Mouse (Mus musculus) hindbrain, embryonic 14.5 days (tissue): ENCODE results near the gene Ext2. TPM values are rescaled to one million over a fixed set of nuclear protein-coding genes. Genes with fewer than 3 reads are reported as not detected.
A peak's percentile ranks its signal among the peaks of the same experiment; 100 is the strongest.

Experiments used
- ATAC-seq: fragments of 200-750 bp; cut with Nextera tagmentation; 2 replicates; pipeline ENCODE4 v1.8.0; 2017; ENCODE audit warnings: moderate number of reproducible peaks, mild to moderate bottlenecking, moderate TSS enrichment, moderate library complexity; ENCODE audit not compliant: low FRiP score
- DNase-seq: peaks from one replicate; pipeline ENCODE4 v3.0.0-alpha.2; 2015; ENCODE audit warnings: low spot score
- H3K27ac ChIP-seq: fragments of 300-500 bp; sonication (generic); 2 replicates; pipeline ENCODE4 v1.5.1; 2014; ENCODE audit warnings: mild to moderate bottlenecking, moderate library complexity
- H3K27me3 ChIP-seq: fragments of 300-500 bp; sonication (generic); 2 replicates; pipeline ENCODE4 v1.6.1; 2014; ENCODE audit warnings: mild to moderate bottlenecking, low read length, mixed read lengths; ENCODE audit not compliant: control insufficient read depth, insufficient read depth
- H3K36me3 ChIP-seq: fragments of 300-500 bp; sonication (generic); replicated peaks from 2 replicates; pipeline ENCODE4 v1.6.1; 2014; ENCODE audit not compliant: control insufficient read depth, insufficient read depth
- H3K4me1 ChIP-seq: fragments of 300-500 bp; sonication (generic); replicated peaks from 2 replicates; pipeline ENCODE4 v1.6.1; 2014; ENCODE audit warnings: antibody characterized with exemption, low read length, mixed read lengths; ENCODE audit not compliant: control insufficient read depth, insufficient read depth
- H3K4me2 ChIP-seq: fragments of 300-500 bp; sonication (generic); replicated peaks from 2 replicates; pipeline ENCODE4 v1.6.1; 2014; ENCODE audit warnings: mild to moderate bottlenecking, moderate library complexity
- H3K4me3 ChIP-seq: fragments of 300-500 bp; sonication (generic); replicated peaks from 2 replicates; pipeline ENCODE4 v1.5.1; 2014; ENCODE audit warnings: mild to moderate bottlenecking, low read length
- H3K9ac ChIP-seq: fragments of 300-500 bp; sonication (generic); 2 replicates; pipeline ENCODE4 v1.6.1; 2014
- H3K9me3 ChIP-seq: fragments of 300-500 bp; sonication (generic); 2 replicates; pipeline ENCODE4 v1.6.1; 2016; ENCODE audit warnings: low read length; ENCODE audit not compliant: control insufficient read depth
- WGBS: fragments of 180-500 bp; shearing (Covaris S2); extraction: QIAGEN DNeasy Blood & Tissue Kit; methylation state at CpG from one replicate; pipeline ENCODE4 v1.1.7; 2014; 5-methylcytosine and 5-hydroxymethylcytosine counted together
- polyA plus RNA-seq: library from polyadenylated mRNA; unstranded; fragments of >200 nt; fragmentation: Nextera tagmentation; extraction: Ambion mirVana; gene quantifications from 2 replicates; pipeline ENCODE4 v1.2.1, GENCODE M21; 2014

The Ext2 gene
- polyA plus RNA-seq, 1 experiment from 2014 or later, result 71.3 TPM

DNA sequence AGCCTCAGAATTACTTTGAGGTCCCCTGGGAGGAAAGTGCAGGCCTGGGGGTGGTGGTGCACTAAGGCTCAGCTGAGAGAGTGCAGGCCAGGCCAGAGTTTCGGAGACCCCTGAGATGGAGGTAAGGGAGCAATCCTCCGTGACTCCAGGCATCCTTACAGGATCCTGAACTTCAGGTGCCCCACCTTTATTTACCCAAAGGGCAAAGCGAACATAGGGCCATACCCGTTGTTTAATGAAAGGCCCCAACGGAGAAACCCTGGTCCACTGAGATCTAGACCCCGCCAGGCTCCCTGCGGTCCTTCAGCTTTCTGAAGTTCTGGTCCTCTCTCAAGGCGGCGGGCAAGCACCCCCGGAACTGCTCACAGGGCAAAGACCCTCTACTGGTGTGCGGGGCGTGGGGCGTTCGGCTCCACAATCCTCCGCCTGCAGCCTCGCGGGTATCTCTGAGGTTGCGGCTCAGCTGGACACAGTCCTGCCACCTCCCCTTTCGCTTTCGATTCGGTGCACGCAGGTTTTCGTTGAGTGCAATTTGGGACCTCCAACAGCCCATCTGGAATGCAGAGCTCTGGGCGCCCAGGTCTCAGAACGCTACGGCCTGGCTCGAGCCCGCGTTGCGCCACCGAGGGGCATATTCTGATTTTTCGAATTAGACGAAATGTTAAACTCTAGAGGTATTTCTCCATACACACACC lies 176.6 kb downstream of the Ext2 start:
- no peak overlapping the region for H3K4me2 ChIP-seq
- no peak for DNase-seq

GRCm38 (mm10) chr2:93645197-93645596 lies 177.2 kb downstream of the Ext2 start:
- Histone ChIP-seq H3K27ac (no peak overlapping the region), H3K9ac (no peak overlapping the region), H3K4me3 (no peak overlapping the region), H3K27me3 (peaks cover 89% of the 10 kb centered on the region), H3K9me3 (no peaks in the 10 kb centered on the region), H3K4me2 (no peak overlapping the region), H3K4me1 (peaks cover 9% of the 10 kb centered on the region), H3K36me3 (no peaks in the 10 kb centered on the region)
- DNase-seq, result no peak
- WGBS, result 10% methylated on average over 10 of the region's 10 CpGs
- no peak for ATAC-seq

More for the DNA sequence above, 176.6 kb downstream of the Ext2 start:
- peaks cover 9% of the 10 kb centered on the region for H3K4me1 ChIP-seq
- no peak for ATAC-seq
- H3K4me3 ChIP-seq, result no peak overlapping the region
- H3K9ac ChIP-seq, result no peak overlapping the region
- H3K27ac ChIP-seq, result no peak overlapping the region
- peaks cover 89% of the 10 kb centered on the region for H3K27me3 ChIP-seq
- 3% methylated on average over 33 of the region's 33 CpGs for WGBS
- no peaks in the 10 kb centered on the region for H3K9me3 ChIP-seq
- H3K36me3 ChIP-seq, result no peaks in the 10 kb centered on the region

DNA sequence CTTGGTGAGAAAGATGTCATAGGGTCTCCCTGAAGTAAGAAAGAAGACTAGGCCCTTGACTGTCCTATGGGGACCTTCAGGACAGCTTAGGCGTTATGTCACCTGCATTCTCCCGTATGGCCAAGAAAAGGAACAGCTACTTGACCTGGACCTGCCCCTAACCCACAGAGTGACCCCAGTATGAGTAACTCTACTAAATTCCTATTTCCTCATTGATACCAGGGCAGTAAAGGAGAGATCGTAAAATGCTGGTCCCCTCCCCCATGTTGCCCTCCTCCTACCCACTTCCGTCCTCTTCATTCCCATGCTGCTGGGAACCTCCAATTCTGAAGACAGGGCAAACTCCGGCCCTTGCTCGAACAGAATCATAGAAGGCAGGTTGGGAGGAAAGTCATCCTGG lies 177.6 kb downstream of the Ext2 start:
- H3K27me3 ChIP-seq, result peaks cover 89% of the 10 kb centered on the region
- WGBS, result 14% methylated on average over 6 of the region's 6 CpGs
- H3K27ac ChIP-seq, result no peak overlapping the region
- H3K4me2 ChIP-seq, result no peak overlapping the region
- H3K9me3 ChIP-seq, result no peaks in the 10 kb centered on the region
- ATAC-seq (no peak), DNase-seq (no peak)
- H3K9ac ChIP-seq, result no peak overlapping the region
- no peak overlapping the region for H3K4me3 ChIP-seq
- peaks cover 9% of the 10 kb centered on the region for H3K4me1 ChIP-seq
- no peaks in the 10 kb centered on the region for H3K36me3 ChIP-seq

GRCm38 (mm10) chr2:93644234-93644633 lies 178.1 kb downstream of the Ext2 start:
- peaks cover 9% of the 10 kb centered on the region for H3K4me1 ChIP-seq
- ATAC-seq, result no peak
- no peak overlapping the region for H3K4me3 ChIP-seq
- no peak for DNase-seq
- no peaks in the 10 kb centered on the region for H3K36me3 ChIP-seq
- H3K9ac ChIP-seq, result no peak overlapping the region
- peaks cover 89% of the 10 kb centered on the region for H3K27me3 ChIP-seq
- 15% methylated on average over 4 of the region's 4 CpGs for WGBS
- H3K27ac ChIP-seq, result no peak overlapping the region
- no peak overlapping the region for H3K4me2 ChIP-seq
- no peaks in the 10 kb centered on the region for H3K9me3 ChIP-seq

DNA sequence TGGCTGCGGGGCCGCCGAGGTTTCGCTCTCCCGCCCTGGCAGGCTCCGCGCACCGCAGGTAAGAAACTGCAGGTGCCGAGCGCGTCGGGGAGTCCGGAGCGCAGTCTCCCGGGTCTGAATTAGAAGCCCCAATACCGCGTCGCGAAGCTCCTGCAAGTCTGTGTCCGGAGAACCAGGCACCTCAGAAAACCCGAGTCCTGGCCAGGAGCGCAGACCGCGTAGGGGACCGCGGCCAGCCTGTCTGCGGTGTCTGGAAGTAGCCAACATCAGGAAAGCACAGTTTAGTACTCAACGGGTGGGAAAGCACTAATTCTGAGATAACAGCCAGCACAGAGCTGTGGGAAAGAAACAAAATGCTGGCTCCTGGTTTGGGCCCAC lies 179.0 kb downstream of the Ext2 start:
- peaks cover 9% of the 10 kb centered on the region for H3K4me1 ChIP-seq
- H3K4me3 ChIP-seq, result peak overlapping the region; percentile 33
- no peak for ATAC-seq
- WGBS, result 1% methylated on average over 28 of the region's 28 CpGs
- H3K36me3 ChIP-seq, result no peaks in the 10 kb centered on the region
- H3K27me3 ChIP-seq, result peaks cover 87% of the 10 kb centered on the region
- no peak overlapping the region for H3K9ac ChIP-seq
- peak overlapping the region; percentile 51 for H3K4me2 ChIP-seq
- no peak overlapping the region for H3K27ac ChIP-seq
- no peaks in the 10 kb centered on the region for H3K9me3 ChIP-seq
- no peak for DNase-seq

DNA sequence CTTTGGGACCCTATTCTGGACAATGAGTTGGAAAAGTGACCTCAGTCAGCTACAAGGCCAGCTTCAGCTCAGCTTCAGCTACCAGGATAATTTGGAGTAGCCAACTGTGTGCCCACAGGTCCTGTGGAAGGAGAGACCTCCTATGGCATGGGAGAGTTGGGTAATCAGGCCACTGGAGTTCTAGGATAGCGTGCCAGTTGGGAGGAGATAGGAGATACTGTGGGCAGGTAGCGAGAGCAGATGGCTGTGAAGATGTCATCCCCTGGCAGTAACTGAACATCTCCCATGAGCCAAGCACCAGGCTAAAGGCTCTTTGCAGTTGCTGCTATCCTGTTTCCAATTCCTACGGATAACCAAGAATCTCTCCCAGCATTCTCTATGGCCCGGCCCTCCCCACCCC lies 187.8 kb downstream of the Ext2 start:
- no peak overlapping the region for H3K4me3 ChIP-seq
- ATAC-seq (no peak), DNase-seq (no peak)
- no peaks in the 10 kb centered on the region for H3K36me3 ChIP-seq
- H3K9ac ChIP-seq, result no peak overlapping the region
- H3K4me1 ChIP-seq, result no peaks in the 10 kb centered on the region
- H3K9me3 ChIP-seq, result no peaks in the 10 kb centered on the region
- no peak overlapping the region for H3K4me2 ChIP-seq
- no peak overlapping the region for H3K27ac ChIP-seq
- WGBS, result 87% methylated on average over 4 of the region's 4 CpGs
- peaks cover 39% of the 10 kb centered on the region for H3K27me3 ChIP-seq

DNA sequence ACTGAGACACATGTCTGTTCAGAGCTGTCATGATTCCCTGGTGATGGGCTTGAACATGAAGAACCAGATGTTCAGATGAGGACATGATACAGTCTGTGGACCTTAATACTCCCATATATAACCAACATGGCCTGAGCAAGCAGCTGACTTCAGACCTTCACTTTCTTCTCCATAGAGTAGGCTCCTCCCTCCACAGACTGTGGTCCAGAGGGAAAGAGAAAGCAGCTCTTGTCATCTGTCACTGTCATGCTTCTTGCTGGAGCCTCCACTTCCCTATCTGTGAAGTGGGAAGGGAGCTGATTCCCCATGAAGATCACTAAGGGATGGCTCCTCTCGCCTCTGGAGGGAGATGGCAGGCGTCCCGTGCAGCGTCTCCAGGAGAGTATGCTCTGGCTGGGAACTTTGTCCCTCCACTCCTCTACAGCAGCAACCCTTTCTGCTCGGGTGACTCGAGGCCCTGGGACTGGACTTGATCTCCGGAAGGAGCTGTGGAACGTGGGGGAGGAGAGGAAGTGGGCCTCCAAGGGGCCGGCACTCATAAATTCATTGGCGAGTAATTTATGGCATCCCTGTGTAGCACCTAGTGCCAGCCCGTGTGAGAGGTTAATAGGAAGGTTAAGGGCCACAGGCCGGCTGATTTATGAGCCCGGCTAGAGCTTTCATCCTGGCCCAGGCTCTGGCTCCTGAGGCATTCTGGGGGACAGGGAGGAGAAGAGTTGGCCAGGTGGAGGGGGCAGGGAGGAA lies 197.5 kb downstream of the Ext2 start:
- 75% methylated on average over 13 of the region's 13 CpGs for WGBS
- H3K9me3 ChIP-seq, result no peaks in the 10 kb centered on the region
- ATAC-seq, result no peak
- no peaks in the 10 kb centered on the region for H3K4me1 ChIP-seq
- no peak overlapping the region for H3K27ac ChIP-seq
- no peak overlapping the region for H3K9ac ChIP-seq
- peaks cover 4% of the 10 kb centered on the region; the same call in 1 of the 2 replicates for H3K27me3 ChIP-seq
- no peak overlapping the region for H3K4me3 ChIP-seq
- DNase-seq, result no peak
- H3K4me2 ChIP-seq, result no peak overlapping the region
- no peaks in the 10 kb centered on the region for H3K36me3 ChIP-seq

GRCm38 (mm10) chr2:93619208-93619849 lies 203.0 kb downstream of the Ext2 start:
- H3K27me3 ChIP-seq, result no peaks in the 10 kb centered on the region; the same call in 1 of the 2 replicates
- no peak overlapping the region for H3K4me3 ChIP-seq
- H3K4me2 ChIP-seq, result no peak overlapping the region
- no peaks in the 10 kb centered on the region for H3K4me1 ChIP-seq
- 51% methylated on average over 5 of the region's 5 CpGs for WGBS
- no peaks in the 10 kb centered on the region for H3K9me3 ChIP-seq
- H3K9ac ChIP-seq, result no peak overlapping the region
- no peak overlapping the region for H3K27ac ChIP-seq
- ATAC-seq (0 out of 2 replicates have a peak, but pooled peaks have one; percentile 14), DNase-seq (no peak)
- no peaks in the 10 kb centered on the region for H3K36me3 ChIP-seq

GRCm38 (mm10) chr2:93618447-93619199 lies 203.7 kb downstream of the Ext2 start:
- Histone ChIP-seq H3K4me3 (no peak overlapping the region), H3K36me3 (no peaks in the 10 kb centered on the region), H3K27me3 (no peaks in the 10 kb centered on the region; the same call in 1 of the 2 replicates), H3K4me2 (no peak overlapping the region), H3K9me3 (no peaks in the 10 kb centered on the region), H3K4me1 (no peaks in the 10 kb centered on the region), H3K27ac (no peak overlapping the region), H3K9ac (no peak overlapping the region)
- WGBS, result 41% methylated on average over 19 of the region's 19 CpGs
- DNase-seq, result no peak
- no peak for ATAC-seq
